Mouse (Mus musculus) small intestine, adult 2 months (tissue): ENCODE measurements around the gene Pappa.

ENCODE experiments used
- CTCF ChIP-seq: fragments of 200-500 bp; IDR thresholded peaks from 2 replicates; pipeline ENCODE4 v1.5.1; 2012; ENCODE audit warnings: low read depth, mild to moderate bottlenecking, control low read depth, inconsistent platforms, low read length, moderate library complexity, mixed read lengths; ENCODE audit not compliant: insufficient replicate concordance, insufficient read length; ENCODE audit errors: extremely low read depth
- POLR2A ChIP-seq: fragments of 200-500 bp; IDR thresholded peaks from 2 replicates; pipeline ENCODE4 v1.6.1; 2012; ENCODE audit warnings: low read depth, mild to moderate bottlenecking, control low read depth, inconsistent platforms, low read length, moderate library complexity

DNA sequence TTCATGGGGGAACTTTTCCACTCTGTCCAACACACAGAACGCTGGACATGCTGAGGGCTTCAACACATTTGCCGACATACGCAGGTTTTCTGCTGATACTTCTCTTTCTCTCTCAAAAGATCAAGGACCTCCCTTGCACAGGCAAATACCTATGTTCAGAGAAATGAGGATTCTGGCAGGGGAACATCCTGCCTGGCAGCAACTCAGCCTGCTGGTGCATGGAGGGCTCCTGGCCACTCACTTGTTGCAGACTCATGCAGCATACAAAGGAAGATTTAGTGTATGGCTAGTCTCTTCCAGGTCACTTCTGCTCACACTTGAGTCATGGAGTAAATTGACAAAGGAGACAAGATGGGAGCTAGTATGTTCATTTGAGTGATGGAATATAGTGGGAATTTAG is 34.7 kb downstream of the Pappa start:
- TF ChIP-seq CTCF: no peak
- TF ChIP-seq POLR2A: no peak
